Mouse (Mus musculus): ENCODE data around the gene Vmn2r53.
"Not testable (repeated sequence)": the region's sequence is repeated elsewhere in the genome, so short reads cannot be mapped to it uniquely, and the experiment has no call there.

Gene Vmn2r53

DNA sequence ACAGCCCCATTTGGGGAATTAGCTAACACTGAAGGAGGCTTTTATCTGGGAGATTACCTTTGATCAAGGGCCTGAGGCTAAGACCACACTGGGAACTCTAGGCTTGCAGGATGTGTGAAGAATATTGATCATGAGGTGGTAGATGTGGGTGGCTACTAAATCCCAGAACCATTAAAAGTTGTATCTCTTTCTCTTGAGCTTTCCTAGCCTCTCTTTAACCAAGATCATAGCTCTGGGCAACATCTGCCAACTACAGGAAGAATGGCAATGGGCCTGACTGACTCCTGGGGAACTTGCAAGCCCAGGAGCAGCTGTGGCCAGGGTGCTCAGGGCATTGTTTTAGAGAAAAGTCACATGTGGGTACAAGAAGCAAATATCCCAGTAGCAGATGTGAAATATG lies at the start of gene Vmn2r53:
Gene Vmn2r53, minus strand, starts transcription at position 101 of the 400 bp plus-strand sequence.
- DNase-seq (ENCODE audit: low spot score in 2 of 2) = no peak

DNA sequence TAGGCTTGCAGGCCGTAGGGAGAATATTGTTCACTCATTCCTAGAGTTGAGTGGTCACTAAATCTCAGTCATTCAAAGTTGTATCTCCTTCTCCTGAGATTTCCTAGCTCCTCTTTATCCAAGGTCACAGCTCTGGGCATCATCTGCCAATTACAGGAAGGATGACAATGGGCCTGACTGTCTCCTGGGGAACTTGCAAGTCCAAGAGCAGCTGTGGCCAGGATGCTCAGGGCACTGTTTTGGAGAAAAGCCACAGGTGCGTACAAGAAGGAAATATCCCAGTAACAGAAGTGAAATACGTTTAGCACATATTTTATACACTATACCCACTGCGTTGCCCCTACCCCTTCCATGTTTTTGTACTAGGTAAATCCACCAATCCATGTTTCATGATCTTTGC lies 31.6 kb upstream of the Vmn2r53 start, which contains the start of gene Vmn2r54:
Gene Vmn2r54, minus strand, starts transcription at position 101 of the 400 bp plus-strand sequence.
- DNase-seq (ENCODE audit: low spot score in 2 of 2) = not testable (repeated sequence)
